Mouse (Mus musculus): ENCODE measurements around the gene Mical2. TPM values are rescaled to one million over a fixed set of nuclear protein-coding genes. Genes with fewer than 3 reads are reported as not detected.

The Mical2 gene
- total and polyA plus RNA-seq, 3 experiments, result not detected

- no peak overlapping the region for H3K9ac ChIP-seq (ENCODE audit: insufficient read depth, low read depth)
- no peak overlapping the region for H3K4me3 ChIP-seq (replicated peaks in 1 of 3; ENCODE audit: low read depth in 2 of 3, low read length in 2 of 3, poor library complexity in 1 of 3)
- H3K9me3 ChIP-seq (replicated peaks; ENCODE audit: low read length), result no peaks in the 10 kb centered on the region
- H3K4me1 ChIP-seq (ENCODE audit: control insufficient read depth in 1 of 2, insufficient read depth in 2 of 2), result no peaks in the 10 kb centered on the region
- dilution Hi-C loops (cut with MboI; ENCODE audit: extremely low pct_ligation_motif_present, extremely low pct_unique_long_range_greater_than_20kb, low sequenced_read_pairs), result no loop called here
- no peaks in the 10 kb centered on the region for H3K27me3 ChIP-seq (replicated peaks)
- TF ChIP-seq NELFE (IDR thresholded peaks at IDR 0.05; ENCODE audit: low read depth, low read length), result no peak
- no peak for TF ChIP-seq CHD1 (IDR thresholded peaks at IDR 0.05; ENCODE audit: low read depth, low read length)
- TF ChIP-seq JUND (conservative IDR thresholded peaks at IDR 0.05; ENCODE audit: low read depth, low read length), result no peak
- no peak for TF ChIP-seq RCOR1 (conservative IDR thresholded peaks at IDR 0.05; ENCODE audit: low read depth, low read length)
- TF ChIP-seq CHD2 (IDR thresholded peaks at IDR 0.05; ENCODE audit: low read length), result no peak
- no peak for TF ChIP-seq MAZ (IDR thresholded peaks at IDR 0.05; ENCODE audit: low read depth, low read length)
- no peak for TF ChIP-seq ZMIZ1 (IDR thresholded peaks at IDR 0.05; ENCODE audit: low read depth, low read length)
- no peak for TF ChIP-seq RAD21 (IDR thresholded peaks at IDR 0.05; ENCODE audit: low read depth, low read length)
- no peak for TF ChIP-seq MAX (IDR thresholded peaks at IDR 0.05; ENCODE audit: low read length)
- TF ChIP-seq MXI1 (IDR thresholded peaks at IDR 0.05; ENCODE audit: low read depth, low read length), result no peak
- TF ChIP-seq ZKSCAN1 (IDR thresholded peaks at IDR 0.05; ENCODE audit: borderline replicate concordance, low read depth, low read length), result no peak
- no peak for TF ChIP-seq UBTF (IDR thresholded peaks at IDR 0.05; ENCODE audit: low read depth, low read length)
- no peak for TF ChIP-seq GABPA (IDR thresholded peaks at IDR 0.05; ENCODE audit: insufficient replicate concordance, low read depth, low read length)
- TF ChIP-seq ETS1 (conservative IDR thresholded peaks at IDR 0.05; ENCODE audit: low read depth, low read length), result no peak
- no peak for TF ChIP-seq TBP (conservative IDR thresholded peaks at IDR 0.05; ENCODE audit: low read depth, low read length)
- no peak overlapping the region for H3K27ac ChIP-seq (ENCODE audit: insufficient read depth, low read depth)
- H3K36me3 ChIP-seq (replicated peaks in 1 of 2; ENCODE audit: control insufficient read depth in 1 of 2, insufficient read depth in 1 of 2, low read length in 1 of 2), result no peaks in the 10 kb centered on the region
- in situ Hi-C loops (cut with MboI; ENCODE audit: low pct_ligation_motif_present, low pct_unique_long_range_greater_than_20kb, low sequenced_read_pairs), result no loop called here
- H3K4me2 ChIP-seq (ENCODE audit: insufficient read depth, low read depth, poor library complexity, severe bottlenecking), result no peak overlapping the region
- DNase-seq (ENCODE audit: extremely low read depth), result no peak
- H3K79me2 ChIP-seq (replicated peaks; ENCODE audit: control insufficient read depth, extremely low read depth, insufficient read depth, poor library complexity, severe bottlenecking), result no peaks in the 10 kb centered on the region
Observed at GRCm38 (mm10) chr7:112457920-112458319, 232.3 kb downstream of the Mical2 start.

GRCm38 (mm10) chr7:112458440-112458839 is 232.8 kb downstream of the Mical2 start:
- Histone ChIP-seq H3K4me3 (replicated peaks in 1 of 3; ENCODE audit: low read depth in 2 of 3, low read length in 2 of 3, poor library complexity in 1 of 3) (no peak overlapping the region), H3K79me2 (replicated peaks; ENCODE audit: control insufficient read depth, extremely low read depth, insufficient read depth, poor library complexity, severe bottlenecking) (no peaks in the 10 kb centered on the region), H3K36me3 (replicated peaks in 1 of 2; ENCODE audit: control insufficient read depth in 1 of 2, insufficient read depth in 1 of 2, low read length in 1 of 2) (no peaks in the 10 kb centered on the region), H3K9ac (ENCODE audit: insufficient read depth, low read depth) (no peak overlapping the region), H3K27ac (ENCODE audit: insufficient read depth, low read depth) (no peak overlapping the region), H3K4me1 (ENCODE audit: control insufficient read depth in 1 of 2, insufficient read depth in 2 of 2) (no peaks in the 10 kb centered on the region), H3K4me2 (ENCODE audit: insufficient read depth, low read depth, poor library complexity, severe bottlenecking) (no peak overlapping the region), H3K27me3 (replicated peaks) (no peaks in the 10 kb centered on the region), H3K9me3 (replicated peaks; ENCODE audit: low read length) (no peaks in the 10 kb centered on the region)
- no peak for DNase-seq (ENCODE audit: extremely low read depth)
- dilution Hi-C loops (cut with MboI; ENCODE audit: extremely low pct_ligation_motif_present, extremely low pct_unique_long_range_greater_than_20kb, low sequenced_read_pairs) (no loop called here), in situ Hi-C loops (cut with MboI; ENCODE audit: low pct_ligation_motif_present, low pct_unique_long_range_greater_than_20kb, low sequenced_read_pairs) (no loop called here)
- TF ChIP-seq MEF2A (IDR thresholded peaks at IDR 0.05; ENCODE audit: borderline replicate concordance, low read depth, low read length) (no peak), MAZ (IDR thresholded peaks at IDR 0.05; ENCODE audit: low read depth, low read length) (no peak), CHD1 (IDR thresholded peaks at IDR 0.05; ENCODE audit: low read depth, low read length) (no peak), TCF12 (IDR thresholded peaks at IDR 0.05; ENCODE audit: low read depth, low read length) (no peak), CTCF (conservative IDR thresholded peaks at IDR 0.05 in 1 of 2, IDR thresholded peaks at IDR 0.05 in 1 of 2; ENCODE audit: low read depth in 2 of 2, low read length in 2 of 2) (no peak), E2F4 (IDR thresholded peaks at IDR 0.05; ENCODE audit: insufficient replicate concordance, low read depth, low read length) (no peak), RAD21 (IDR thresholded peaks at IDR 0.05; ENCODE audit: low read depth, low read length) (no peak), SIN3A (IDR thresholded peaks at IDR 0.05; ENCODE audit: low read length) (no peak), NELFE (IDR thresholded peaks at IDR 0.05; ENCODE audit: low read depth, low read length) (no peak), ZC3H11A (IDR thresholded peaks at IDR 0.05; ENCODE audit: low read depth, low read length) (no peak), JUND (conservative IDR thresholded peaks at IDR 0.05; ENCODE audit: low read depth, low read length) (no peak), ZMIZ1 (IDR thresholded peaks at IDR 0.05; ENCODE audit: low read depth, low read length) (no peak), EP300 (IDR thresholded peaks at IDR 0.05; ENCODE audit: low read length) (no peak), UBTF (IDR thresholded peaks at IDR 0.05; ENCODE audit: low read depth, low read length) (no peak), TBP (conservative IDR thresholded peaks at IDR 0.05; ENCODE audit: low read depth, low read length) (no peak), CHD2 (IDR thresholded peaks at IDR 0.05; ENCODE audit: low read length) (no peak), SMC3 (IDR thresholded peaks at IDR 0.05; ENCODE audit: low read depth, low read length) (no peak), NRF1 (IDR thresholded peaks at IDR 0.05; ENCODE audit: low read depth, low read length) (no peak), IRF4 (IDR thresholded peaks at IDR 0.05; ENCODE audit: low read depth, low read length) (no peak)

Measured in CH12.LX (cell line).